Mouse (Mus musculus): ENCODE data around the gene Hoxb3. TPM values are rescaled to one million over a fixed set of nuclear protein-coding genes. Genes with fewer than 3 reads are reported as not detected.
A peak's percentile ranks its signal among the peaks of the same experiment; 100 is the strongest.

Hoxb3 gene
- polyA plus RNA-seq, 1 experiment from 2014 or later = 53.8 TPM

DNA sequence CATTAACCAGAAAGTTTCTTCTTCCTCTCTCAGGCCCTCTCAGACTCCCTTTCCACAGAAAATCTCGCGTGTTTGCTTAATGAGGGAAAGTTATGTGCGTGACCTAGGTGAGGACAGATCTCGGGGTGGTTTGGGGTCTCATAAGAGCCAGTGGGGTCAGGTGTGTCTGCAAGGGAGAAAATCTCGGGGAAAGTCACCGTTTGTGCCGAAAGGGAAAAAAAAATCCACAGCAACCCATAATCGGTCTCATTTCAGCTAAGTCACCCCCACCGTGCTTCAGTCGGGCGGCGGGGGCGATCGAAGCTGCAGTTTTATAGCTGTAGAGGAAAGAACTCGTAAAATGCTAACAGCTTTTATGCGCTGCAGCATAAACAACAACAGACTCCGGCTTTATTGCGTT is 41.7 kb upstream of the Hoxb3 start:
- in situ Hi-C loops (cut with MboI; ENCODE audit: low pct_unique_long_range_greater_than_20kb) = no loop called here
- H3K27me3 ChIP-seq = no peaks in the 10 kb centered on the region
- DNase-seq (ENCODE audit: low read depth, low spot score) = no peak

DNA sequence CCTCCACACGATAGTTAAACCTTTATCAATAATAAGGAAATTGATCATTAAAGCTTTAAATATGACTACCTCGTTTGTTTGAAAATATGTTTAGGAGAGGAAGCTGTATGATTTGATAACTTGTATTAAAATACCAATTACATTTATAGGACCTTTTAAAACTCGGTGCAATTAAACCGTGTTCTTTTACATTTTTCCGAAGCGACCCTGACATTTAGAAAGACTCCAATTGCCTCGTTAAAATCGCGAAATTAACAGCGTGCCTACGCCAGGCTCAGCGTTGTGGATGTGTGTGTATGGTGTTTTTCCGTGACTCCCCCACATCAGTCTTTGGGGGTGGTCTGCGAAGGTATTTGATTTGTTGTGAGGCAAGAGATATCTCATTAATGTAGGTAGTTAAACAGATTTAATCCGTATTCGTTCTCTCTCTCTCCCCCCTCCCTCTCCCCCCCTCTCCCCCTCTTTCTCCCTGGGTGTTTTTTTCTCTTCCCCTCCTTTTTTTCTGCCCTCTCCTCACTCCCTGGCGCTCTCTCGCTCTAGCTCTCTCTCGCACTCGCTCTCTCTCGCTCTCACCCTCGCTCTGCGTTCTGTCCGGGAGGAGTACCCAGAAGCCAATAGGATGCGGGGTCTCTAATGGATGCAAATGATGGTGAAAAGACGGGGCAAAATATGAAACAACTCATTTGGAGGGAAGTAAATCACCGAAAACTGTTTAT is 41.1 kb upstream of the Hoxb3 start, which contains the start of gene Hoxb8:
TSS of gene Hoxb8 (plus strand) at position 51 of the 716 bp plus-strand sequence.
- POLR2A ChIA-PET = interaction anchor here (0.6 to 42.9 kb wide), 14 partner anchors 10 to 464 kb away, joined by 3 to 1274 read pairs (median 4); partner anchors contain the start of genes Hoxb4, Hoxb5, Hoxb6 and Hoxb7
- TF ChIP-seq CTCF (IDR thresholded peaks at IDR 0.05) = no peak
- no peak for ATAC-seq
- no peaks in the 10 kb centered on the region for H3K27me3 ChIP-seq
- DNase-seq (ENCODE audit: low read depth, low spot score) = no peak
- CTCF ChIA-PET = interaction anchor here (0.9 to 12.6 kb wide), 6 partner anchors 18 to 458 kb away, joined by 3 to 215 read pairs (median 5); partner anchors contain the start of genes Hoxb5 and Hoxb6
- in situ Hi-C loops (cut with MboI; ENCODE audit: low pct_unique_long_range_greater_than_20kb) = no loop called here

More for the DNA sequence above, 41.7 kb upstream of the Hoxb3 start:
- no peak for ATAC-seq
- ChIA-PET POLR2A (interaction anchor here (0.7 to 42.9 kb wide), 9 partner anchors 10 to 460 kb away, joined by 3 to 1274 read pairs (median 4); partner anchors contain the start of genes Hoxb4, Hoxb5, Hoxb6 and Hoxb7), CTCF (interaction anchor here (0.9 to 12.6 kb wide), 6 partner anchors 19 to 459 kb away, joined by 3 to 215 read pairs (median 5); partner anchors contain the start of genes Hoxb5 and Hoxb6)
- TF ChIP-seq CTCF (IDR thresholded peaks at IDR 0.05) = no peak

DNA sequence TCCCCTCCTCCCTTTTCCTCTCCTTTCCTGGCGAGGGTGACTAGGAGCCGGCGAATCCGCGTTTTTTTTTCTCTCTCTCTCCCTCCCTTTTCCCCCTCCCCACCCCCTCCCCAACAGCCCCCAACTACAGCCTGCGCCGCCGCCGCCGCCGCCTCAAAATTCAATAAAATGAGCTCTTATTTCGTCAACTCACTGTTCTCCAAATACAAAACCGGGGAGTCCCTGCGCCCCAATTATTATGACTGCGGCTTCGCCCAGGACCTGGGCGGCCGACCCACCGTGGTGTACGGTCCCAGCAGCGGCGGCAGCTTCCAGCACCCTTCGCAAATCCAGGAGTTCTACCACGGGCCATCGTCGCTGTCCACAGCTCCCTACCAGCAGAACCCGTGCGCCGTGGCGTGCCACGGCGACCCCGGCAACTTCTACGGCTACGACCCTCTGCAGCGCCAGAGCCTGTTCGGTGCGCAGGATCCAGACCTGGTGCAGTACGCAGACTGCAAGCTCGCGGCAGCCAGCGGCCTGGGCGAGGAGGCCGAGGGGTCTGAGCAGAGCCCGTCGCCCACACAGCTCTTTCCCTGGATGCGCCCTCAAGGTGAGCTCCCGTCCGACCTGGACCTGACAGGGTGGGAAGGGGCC is 40.2 kb upstream of the Hoxb3 start:
- TF ChIP-seq CTCF (IDR thresholded peaks at IDR 0.05) = no peak
- ChIA-PET CTCF (interaction anchor here (12.6 kb wide), 1 partner anchor 17 kb away, joined by 215 read pairs; the partner anchor contains the start of genes Hoxb5 and Hoxb6), POLR2A (interaction anchor here (0.5 to 42.9 kb wide), 10 partner anchors 8 to 463 kb away, joined by 3 to 1274 read pairs (median 4); partner anchors contain the start of genes Hoxb4, Hoxb5, Hoxb6 and Hoxb7)
- no peak for ATAC-seq
- no peaks in the 10 kb centered on the region for H3K27me3 ChIP-seq
- DNase-seq (ENCODE audit: low read depth, low spot score) = no peak
- in situ Hi-C loops (cut with MboI; ENCODE audit: low pct_unique_long_range_greater_than_20kb) = no loop called here

DNA sequence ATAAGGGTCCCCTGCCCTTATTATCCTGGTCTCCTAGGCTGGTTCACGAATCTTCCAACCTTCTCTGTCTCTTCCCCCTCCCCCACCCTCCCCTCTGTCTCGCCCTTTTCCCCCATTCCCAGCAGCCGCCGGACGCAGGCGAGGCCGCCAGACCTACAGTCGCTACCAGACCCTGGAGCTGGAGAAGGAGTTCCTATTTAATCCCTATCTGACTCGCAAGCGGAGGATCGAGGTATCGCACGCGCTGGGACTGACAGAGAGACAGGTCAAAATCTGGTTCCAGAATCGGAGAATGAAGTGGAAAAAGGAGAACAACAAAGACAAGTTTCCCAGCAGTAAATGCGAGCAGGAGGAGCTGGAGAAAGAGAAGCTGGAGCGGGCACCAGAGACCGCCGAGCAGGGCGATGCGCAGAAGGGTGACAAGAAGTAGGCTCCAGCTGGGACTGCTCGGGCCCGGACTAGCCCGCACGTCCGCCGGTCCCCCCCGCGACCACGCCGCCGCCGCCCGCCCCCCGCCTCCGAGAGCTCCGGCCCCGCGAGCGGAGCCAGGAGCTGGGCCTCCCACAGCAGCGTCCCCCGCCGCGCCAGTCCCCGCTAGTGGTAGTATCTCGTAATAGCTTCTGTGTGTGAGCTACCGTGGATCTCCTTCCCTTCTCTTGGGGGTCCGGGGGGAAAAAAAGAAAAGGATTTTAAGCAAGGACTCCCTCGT is 38.9 kb upstream of the Hoxb3 start:
- ATAC-seq = no peak
- CTCF ChIA-PET = interaction anchor here (1.0 to 12.6 kb wide), 3 partner anchors 8 to 335 kb away, joined by 3 to 215 read pairs (median 3); partner anchors contain the start of genes Hoxb5 and Hoxb6
- DNase-seq (ENCODE audit: low read depth, low spot score) = no peak

DNA sequence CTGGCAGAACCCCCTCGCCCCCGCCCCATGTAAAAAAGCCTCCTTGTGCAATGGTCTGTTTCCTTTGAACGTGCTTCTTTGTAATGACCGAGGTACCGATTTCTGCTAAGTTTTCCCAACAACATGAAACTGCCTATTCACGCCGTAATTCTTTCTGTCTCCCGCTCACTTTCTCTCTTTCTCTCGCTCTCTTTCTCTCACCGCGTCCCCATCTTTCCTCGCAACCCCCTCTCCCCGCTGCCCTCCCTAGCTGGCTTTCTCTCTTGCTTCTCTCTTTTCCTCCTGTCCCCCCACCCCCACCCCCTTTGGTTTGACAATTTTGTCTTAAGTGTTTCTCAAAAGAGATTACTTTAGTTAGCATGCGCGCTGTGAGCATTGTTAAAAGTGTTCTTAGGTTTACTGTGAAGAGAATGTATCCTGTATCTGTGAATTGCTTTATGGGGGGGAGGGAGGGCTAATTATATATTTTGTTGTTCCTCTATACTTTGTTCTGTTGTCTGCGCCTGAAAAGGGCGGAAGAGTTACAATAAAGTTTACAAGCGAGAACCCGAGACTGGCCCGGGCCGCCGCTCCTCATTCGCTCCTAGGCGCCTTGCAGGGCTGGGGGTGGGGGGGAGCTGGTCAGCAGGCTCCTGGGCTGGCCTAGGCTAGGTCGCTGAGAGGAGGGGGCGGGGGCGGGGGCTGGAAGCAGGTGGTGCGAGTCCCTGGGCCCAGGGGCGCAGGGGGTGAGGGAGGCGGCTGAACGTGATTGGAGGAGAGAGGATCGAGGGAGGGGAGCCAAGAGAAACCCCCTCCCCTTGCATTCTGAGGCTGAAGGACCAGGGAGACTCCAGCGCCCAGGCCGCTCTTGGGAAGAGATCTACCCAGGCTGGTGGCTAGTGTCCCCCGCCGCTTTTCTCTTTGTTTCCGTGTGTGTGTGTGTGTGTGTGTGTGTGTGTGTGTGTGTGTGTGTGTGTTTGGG is 38.1 kb upstream of the Hoxb3 start:
- DNase-seq (ENCODE audit: low read depth, low spot score) (no peak), ATAC-seq (no peak)
- no peak for TF ChIP-seq CTCF (IDR thresholded peaks at IDR 0.05)
- no peaks in the 10 kb centered on the region for H3K27me3 ChIP-seq
- ChIA-PET CTCF (interaction anchor here (0.6 to 12.6 kb wide), 4 partner anchors 9 to 335 kb away, joined by 3 to 215 read pairs (median 3); partner anchors contain the start of genes Hoxb5 and Hoxb6), POLR2A (interaction anchor here (0.6 to 42.9 kb wide), 10 partner anchors 10 to 1187 kb away, joined by 3 to 1274 read pairs (median 6); partner anchors contain the start of genes Hoxb4, Hoxb5, Hoxb6 and Hoxb7)
- in situ Hi-C loops (cut with MboI; ENCODE audit: low pct_unique_long_range_greater_than_20kb) = no loop called here

More for the DNA sequence above, 38.9 kb upstream of the Hoxb3 start:
- in situ Hi-C loops (cut with MboI; ENCODE audit: low pct_unique_long_range_greater_than_20kb) = no loop called here
- H3K27me3 ChIP-seq = no peaks in the 10 kb centered on the region
- POLR2A ChIA-PET = interaction anchor here (0.6 to 42.9 kb wide), 11 partner anchors 9 to 1186 kb away, joined by 3 to 1274 read pairs (median 5); partner anchors contain the start of genes Hoxb4, Hoxb5, Hoxb6 and Hoxb7
- no peak for TF ChIP-seq CTCF (IDR thresholded peaks at IDR 0.05)

DNA sequence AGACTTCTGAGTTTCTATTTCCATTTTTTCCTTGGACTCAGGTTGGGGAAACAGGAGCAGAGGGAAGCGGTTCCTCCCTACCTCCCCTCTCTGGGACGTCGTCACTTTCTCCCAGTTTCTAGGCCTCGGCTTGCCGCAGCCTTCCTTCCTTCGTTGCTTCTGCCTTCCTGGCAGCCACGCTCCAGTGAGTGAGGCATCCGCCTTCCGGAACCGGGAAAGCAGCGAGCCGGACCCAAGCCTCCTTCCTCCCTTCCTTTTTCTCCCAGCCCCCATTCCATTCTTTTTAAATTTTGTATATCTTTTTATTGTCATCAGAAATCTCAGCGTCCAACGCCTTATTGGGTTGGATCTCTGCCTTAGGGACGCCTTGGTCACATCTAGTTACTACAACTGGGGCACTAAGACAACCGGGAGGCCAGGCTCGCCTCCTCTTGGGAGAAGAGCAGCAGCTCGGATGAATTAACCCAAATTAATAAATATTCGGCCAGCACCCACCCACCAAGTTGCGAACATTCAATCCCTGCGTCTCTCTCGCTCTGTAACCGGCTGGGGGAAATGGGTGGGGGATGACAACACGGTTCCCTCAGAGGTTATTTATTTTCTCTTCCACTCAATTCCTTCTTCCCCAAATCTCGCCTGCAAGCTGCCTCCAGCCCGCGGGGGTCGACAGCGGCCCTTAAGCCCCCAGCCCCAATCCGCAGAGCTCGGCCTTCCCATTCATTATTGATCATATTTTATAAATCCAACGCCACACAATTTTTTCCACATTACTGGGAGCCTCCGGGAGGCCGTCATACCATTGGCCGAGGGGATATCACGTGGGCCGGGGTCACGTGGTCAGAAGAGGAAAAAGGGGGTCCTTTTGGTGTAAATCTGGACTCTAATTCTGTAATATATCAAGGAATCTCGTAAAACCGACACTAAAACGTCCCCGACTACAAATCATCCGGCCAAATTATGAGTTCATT is 37.1 kb upstream of the Hoxb3 start, which contains the start of gene Hoxb7:
TSS of gene Hoxb7 (plus strand) at position 853 of the 968 bp plus-strand sequence.
- no peak for TF ChIP-seq CTCF (IDR thresholded peaks at IDR 0.05)
- DNase-seq (ENCODE audit: low read depth, low spot score) (no peak), ATAC-seq (peak; percentile 28)
- ChIA-PET CTCF (no interaction called here), POLR2A (interaction anchor here (0.6 to 42.9 kb wide), 9 partner anchors 2 to 453 kb away, joined by 3 to 1274 read pairs (median 7); partner anchors contain the start of genes Hoxb4, Hoxb5, Hoxb6 and Hoxb7)
- in situ Hi-C loops (cut with MboI; ENCODE audit: low pct_unique_long_range_greater_than_20kb) = no loop called here
- H3K27me3 ChIP-seq = no peaks in the 10 kb centered on the region

DNA sequence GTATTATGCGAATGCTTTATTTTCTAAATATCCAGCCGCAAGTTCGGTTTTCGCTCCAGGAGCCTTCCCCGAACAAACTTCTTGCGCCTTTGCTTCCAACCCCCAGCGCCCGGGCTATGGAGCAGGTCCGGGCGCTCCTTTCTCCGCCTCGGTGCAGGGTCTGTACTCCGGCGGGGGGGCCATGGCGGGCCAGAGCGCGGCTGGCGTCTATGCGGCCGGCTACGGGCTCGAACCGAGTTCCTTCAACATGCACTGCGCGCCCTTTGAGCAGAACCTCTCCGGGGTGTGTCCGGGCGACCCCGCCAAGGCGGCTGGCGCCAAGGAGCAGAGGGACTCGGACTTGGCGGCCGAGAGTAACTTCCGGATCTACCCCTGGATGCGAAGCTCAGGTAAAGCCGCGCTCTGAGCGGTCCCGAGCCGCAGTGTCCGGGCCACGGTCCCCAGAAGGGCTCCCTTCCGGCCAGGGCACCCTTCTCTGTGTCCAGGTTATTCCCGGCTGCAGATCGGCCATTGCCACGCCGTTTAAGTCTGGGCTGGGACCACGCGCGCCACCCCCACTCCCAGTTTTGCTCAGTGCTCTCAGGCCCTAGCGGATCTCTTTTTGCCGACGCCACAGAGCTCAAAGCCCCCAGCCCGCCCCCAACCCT is 36.3 kb upstream of the Hoxb3 start:
- ATAC-seq = no peak
- DNase-seq (ENCODE audit: low read depth, low spot score) = no peak
- ChIA-PET POLR2A (interaction anchor here (0.9 to 42.9 kb wide), 7 partner anchors 2 to 333 kb away, joined by 3 to 1274 read pairs (median 4); partner anchors contain the start of genes Hoxb4, Hoxb5, Hoxb6 and Hoxb7), CTCF (interaction anchor here (1.3 to 1.4 kb wide), 3 partner anchors 8 to 31 kb away, joined by 3 to 4 read pairs (median 3); no protein-coding TSS in a partner anchor)
- no peaks in the 10 kb centered on the region for H3K27me3 ChIP-seq
- in situ Hi-C loops (cut with MboI; ENCODE audit: low pct_unique_long_range_greater_than_20kb) = no loop called here
- TF ChIP-seq CTCF (IDR thresholded peaks at IDR 0.05) = no peak

Measured in Patski (cell line).